Mouse (Mus musculus) c-Kit-positive CD71-positive TER-119-negative erythroid progenitor cells, embryonic 14.5 days (primary cell): ENCODE data around the gene Abcc6.
A peak's percentile ranks its signal among the peaks of the same experiment; 100 is the strongest.
"Not testable (repeated sequence)": the region's sequence is repeated elsewhere in the genome, so short reads cannot be mapped to it uniquely, and the experiment has no call there.

ENCODE experiments used
- DNase-seq: peaks from one replicate; pipeline ENCODE4 v3.0.0-alpha.2; 2013; ENCODE audit warnings: low read depth

The Abcc6 gene

GRCm38 (mm10) chr7:45933766-45934165, 96.3 kb downstream of the Abcc6 start:
- DNase-seq, result not testable (repeated sequence)

- no peak for DNase-seq
Measured at GRCm38 (mm10) chr7:45929688-45930087, 100.4 kb downstream of the Abcc6 start.

GRCm38 (mm10) chr7:45928626-45929295, 101.3 kb downstream of the Abcc6 start:
- no peak for DNase-seq

- no peak for DNase-seq
Measured at GRCm38 (mm10) chr7:45924429-45924816, 105.7 kb downstream of the Abcc6 start.

- peak; percentile 45 for DNase-seq
Measured at GRCm38 (mm10) chr7:45923762-45924428, 106.2 kb downstream of the Abcc6 start, which contains the start of gene Ccdc114. Ccdc114 (plus strand) TSS chr7:45924072.

GRCm38 (mm10) chr7:45922928-45923761, 107.0 kb downstream of the Abcc6 start:
- peak; percentile 93 for DNase-seq

- no peak for DNase-seq
Measured at GRCm38 (mm10) chr7:45921950-45922600, 108.0 kb downstream of the Abcc6 start.

- DNase-seq, result peak; percentile 61
Measured at GRCm38 (mm10) chr7:45921242-45921621, 108.9 kb downstream of the Abcc6 start, which contains the start of gene Emp3. Emp3 (minus strand) TSS chr7:45921404.

- no peak for DNase-seq
Measured at GRCm38 (mm10) chr7:45920583-45921241, 109.4 kb downstream of the Abcc6 start.

GRCm38 (mm10) chr7:45919761-45920160, 110.3 kb downstream of the Abcc6 start:
- DNase-seq, result no peak

- no peak for DNase-seq
Measured at GRCm38 (mm10) chr7:45919083-45919671, 110.9 kb downstream of the Abcc6 start.

- no peak for DNase-seq
Measured at GRCm38 (mm10) chr7:45917926-45918325, 112.2 kb downstream of the Abcc6 start.
